Comparison of ENCODE assay signal across 18 mouse cellular contexts in the genomic region with DNA sequence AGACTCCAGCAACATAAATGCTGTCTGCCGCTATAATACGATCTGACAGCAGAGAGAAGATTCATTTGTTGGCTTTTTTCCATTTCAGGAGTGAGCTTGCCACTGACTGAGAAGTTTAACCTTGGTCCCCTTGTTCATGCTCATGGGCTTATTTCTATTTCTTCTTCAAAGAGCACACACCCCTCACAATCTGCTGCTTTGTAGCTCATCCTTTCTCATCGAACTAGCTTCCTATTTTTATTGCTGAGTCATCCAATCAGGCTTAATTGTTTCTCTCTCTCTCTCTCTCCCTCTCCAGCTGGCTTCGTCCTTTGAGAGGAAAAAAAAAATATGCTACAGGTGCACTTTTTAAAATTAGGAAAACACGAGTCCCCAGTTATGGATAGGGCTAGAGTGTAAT.
"Had no signal": no experiment of that assay in that cellular context is flagged by ENCODE, and none has a peak within 500 bp of the region (broad histone marks: within the 10 kb centered on the region; RNA-seq: fewer than 3 reads in every experiment).

No protein-coding gene starts in this region.

- H3K36me3 ChIP-seq: kidney, embryonic 15.5 days; limb, embryonic 12.5 days; limb, embryonic 15.5 days; midbrain, embryonic 13.5 days had no signal

- H3K4me3 ChIP-seq: kidney, embryonic 15.5 days; limb, embryonic 12.5 days; limb, embryonic 15.5 days; midbrain, embryonic 13.5 days had no signal

- H3K9ac ChIP-seq: kidney, embryonic 15.5 days; limb, embryonic 12.5 days; limb, embryonic 15.5 days; liver, embryonic 14.5 days; liver, postnatal 0 days; lung, embryonic 14.5 days; midbrain, embryonic 13.5 days had no signal

- H3K9me3 ChIP-seq: kidney, embryonic 15.5 days; limb, embryonic 12.5 days; limb, embryonic 15.5 days; midbrain, embryonic 13.5 days had no signal

- H3K27ac ChIP-seq: kidney, embryonic 15.5 days; limb, embryonic 12.5 days; limb, embryonic 15.5 days; liver, embryonic 14.5 days; macrophage; midbrain, embryonic 13.5 days had no signal

- H3K27me3 ChIP-seq: kidney, embryonic 15.5 days; limb, embryonic 12.5 days; limb, embryonic 15.5 days; midbrain, embryonic 13.5 days had no signal

- DNase-seq: kidney, adult 11 months; kidney, adult 8-10 months; kidney, postnatal 10 days; kidney, postnatal 36 days; left cerebral cortex, postnatal 4 days; liver, postnatal 0 days; lung, embryonic 14.5 days; thymus, adult 2 months; thymus, postnatal 14 days; thymus, postnatal 4 days had no signal

- H3K4me1 ChIP-seq: kidney, embryonic 15.5 days; limb, embryonic 12.5 days; limb, embryonic 15.5 days; midbrain, embryonic 13.5 days had no signal

- H3K4me2 ChIP-seq: kidney, embryonic 15.5 days; limb, embryonic 12.5 days; limb, embryonic 15.5 days; liver, embryonic 11.5 days; lung, embryonic 14.5 days; midbrain, embryonic 13.5 days had no signal

- ATAC-seq: liver, postnatal 0 days; lung, postnatal 0 days; midbrain, embryonic 13.5 days had no signal
